Mouse (Mus musculus) intestine, embryonic 16.5 days (tissue): Measurements from ENCODE around the gene Camp. TPM values are rescaled to one million over a fixed set of nuclear protein-coding genes. Genes with fewer than 3 reads are reported as not detected.

ENCODE experiments used
- ATAC-seq: fragments of 200-750 bp; cut with Nextera tagmentation; 2 replicates; pipeline ENCODE4 v1.8.0; 2017; ENCODE audit warnings: moderate TSS enrichment, moderate library complexity
- H3K27ac ChIP-seq: fragments of 300-500 bp; sonication (generic); 2 replicates; pipeline ENCODE4 v1.5.1; 2014; ENCODE audit warnings: mild to moderate bottlenecking, low read length
- H3K27me3 ChIP-seq: fragments of 300-500 bp; sonication (generic); replicated peaks from 2 replicates; pipeline ENCODE4 v1.6.1; 2014; ENCODE audit warnings: low read length, control low read depth, mixed read lengths; ENCODE audit not compliant: control insufficient read depth, insufficient read depth
- H3K36me3 ChIP-seq: fragments of 300-500 bp; sonication (generic); 2 replicates; pipeline ENCODE4 v1.6.1; 2014; ENCODE audit warnings: low read length, control low read depth; ENCODE audit not compliant: control insufficient read depth, insufficient read depth
- H3K4me1 ChIP-seq: fragments of 300-500 bp; sonication (generic); 2 replicates; pipeline ENCODE4 v1.6.1; 2014; ENCODE audit warnings: low read length, control low read depth, mixed read lengths; ENCODE audit not compliant: control insufficient read depth, insufficient read depth
- H3K4me2 ChIP-seq: fragments of 300-500 bp; sonication (generic); 2 replicates; pipeline ENCODE4 v1.6.1; 2014; ENCODE audit warnings: low read depth, low read length, control low read depth
- H3K4me3 ChIP-seq: fragments of 300-500 bp; sonication (generic); 2 replicates; pipeline ENCODE4 v1.5.1; 2014; ENCODE audit warnings: mild to moderate bottlenecking, low read length
- H3K9ac ChIP-seq: fragments of 300-500 bp; sonication (generic); 2 replicates; pipeline ENCODE4 v1.6.1; 2014; ENCODE audit warnings: low read depth, low read length
- H3K9me3 ChIP-seq: fragments of 300-500 bp; sonication (generic); 2 replicates; pipeline ENCODE4 v1.6.1; 2016; ENCODE audit warnings: low read length, control low read depth; ENCODE audit not compliant: control insufficient read depth
- WGBS: fragments of 180-500 bp; shearing (Covaris S2); extraction: QIAGEN DNeasy Blood & Tissue Kit; methylation state at CpG from one replicate; pipeline ENCODE4 v1.1.7; 2014; 5-methylcytosine and 5-hydroxymethylcytosine counted together
- polyA plus RNA-seq: library from polyadenylated mRNA; unstranded; fragments of >200 nt; fragmentation: Nextera tagmentation; extraction: Ambion mirVana; gene quantifications from 2 replicates; pipeline ENCODE4 v1.2.1, GENCODE M21; 2015

Gene Camp
- 1.9 and 3.5 TPM in 2 replicates for polyA plus RNA-seq

- H3K36me3 ChIP-seq = no peaks in the 10 kb centered on the region
- H3K4me1 ChIP-seq = no peaks in the 10 kb centered on the region; the same call in 1 of the 2 replicates
- H3K4me2 ChIP-seq = no peak within 1 kb of the TSS
- WGBS = 47% methylated on average over 6 of the region's 6 CpGs
- no peaks in the 10 kb centered on the region for H3K27me3 ChIP-seq
- H3K9me3 ChIP-seq = no peaks in the 10 kb centered on the region
- H3K4me3 ChIP-seq = no peak within 1 kb of the TSS
- ATAC-seq = peak; percentile 38
- H3K9ac ChIP-seq = no peak within 1 kb of the TSS
- no peak within 1 kb of the TSS for H3K27ac ChIP-seq
Measured at GRCm38 (mm10) chr9:109849312-109849758, at the start of gene Camp. Camp (minus strand) TSS chr9:109849617.

GRCm38 (mm10) chr9:109898027-109898426 lies 48.6 kb upstream of the Camp start:
- Histone ChIP-seq H3K9ac (no peak overlapping the region), H3K4me1 (peaks cover 22% of the 10 kb centered on the region), H3K36me3 (peaks cover 6% of the 10 kb centered on the region; the same call in 1 of the 2 replicates), H3K9me3 (no peaks in the 10 kb centered on the region), H3K4me3 (no peak overlapping the region), H3K4me2 (no peak overlapping the region), H3K27me3 (no peaks in the 10 kb centered on the region), H3K27ac (no peak overlapping the region)
- no peak for ATAC-seq
- 37% methylated on average over 2 of the region's 2 CpGs for whole genome bisulfite sequencing

GRCm38 (mm10) chr9:109896253-109897150 lies 47.1 kb upstream of the Camp start:
- Histone ChIP-seq H3K4me3 (no peak overlapping the region), H3K27ac (peak overlapping the region; percentile 66; the same call in 1 of the 2 replicates), H3K4me1 (peaks cover 22% of the 10 kb centered on the region), H3K36me3 (peaks cover 15% of the 10 kb centered on the region), H3K27me3 (no peaks in the 10 kb centered on the region), H3K4me2 (no peak overlapping the region), H3K9ac (no peak overlapping the region), H3K9me3 (no peaks in the 10 kb centered on the region)
- WGBS = 76% methylated on average over 8 of the region's 8 CpGs
- ATAC-seq = no peak

- Histone ChIP-seq H3K4me1 (peaks cover 22% of the 10 kb centered on the region), H3K27ac (peak overlapping the region; percentile 66; the same call in 1 of the 2 replicates), H3K9ac (no peak overlapping the region), H3K36me3 (peaks cover 22% of the 10 kb centered on the region), H3K27me3 (no peaks in the 10 kb centered on the region), H3K9me3 (no peaks in the 10 kb centered on the region), H3K4me2 (no peak overlapping the region; the same call in 1 of the 2 replicates), H3K4me3 (no peak overlapping the region)
- 58% methylated on average over 6 of the region's 6 CpGs for WGBS
- ATAC-seq = peak; percentile 84
Measured at GRCm38 (mm10) chr9:109895593-109895992, 46.2 kb upstream of the Camp start.

- Histone ChIP-seq H3K4me3 (no peak overlapping the region), H3K27ac (peak overlapping the region; percentile 81), H3K36me3 (peaks cover 31% of the 10 kb centered on the region), H3K9me3 (no peaks in the 10 kb centered on the region), H3K4me1 (peaks cover 21% of the 10 kb centered on the region), H3K9ac (peak overlapping the region; percentile 31; the same call in 1 of the 2 replicates), H3K4me2 (no peak overlapping the region), H3K27me3 (no peaks in the 10 kb centered on the region)
- WGBS = 27% methylated on average over 6 of the region's 6 CpGs
- peak; percentile 69 for ATAC-seq
Measured at GRCm38 (mm10) chr9:109894413-109895090, 45.1 kb upstream of the Camp start.

- Histone ChIP-seq H3K9me3 (no peaks in the 10 kb centered on the region), H3K27ac (no peak overlapping the region), H3K9ac (no peak overlapping the region), H3K4me1 (peaks cover 16% of the 10 kb centered on the region), H3K4me3 (no peak overlapping the region), H3K36me3 (peaks cover 39% of the 10 kb centered on the region), H3K27me3 (no peaks in the 10 kb centered on the region), H3K4me2 (no peak overlapping the region)
- ATAC-seq = no peak
- WGBS = 57% methylated on average over 5 of the region's 5 CpGs
Measured at GRCm38 (mm10) chr9:109892651-109893250, 43.3 kb upstream of the Camp start.

GRCm38 (mm10) chr9:109891501-109891900 lies 42.1 kb upstream of the Camp start:
- H3K27ac ChIP-seq = no peak overlapping the region
- no peak for ATAC-seq
- no peaks in the 10 kb centered on the region for H3K9me3 ChIP-seq
- no peak overlapping the region for H3K9ac ChIP-seq
- H3K27me3 ChIP-seq = no peaks in the 10 kb centered on the region
- no peak overlapping the region for H3K4me2 ChIP-seq
- peaks cover 11% of the 10 kb centered on the region for H3K4me1 ChIP-seq
- H3K4me3 ChIP-seq = no peak overlapping the region
- WGBS = 90% methylated on average over 8 of the region's 8 CpGs
- peaks cover 45% of the 10 kb centered on the region for H3K36me3 ChIP-seq

GRCm38 (mm10) chr9:109887321-109887720 lies 37.9 kb upstream of the Camp start:
- Histone ChIP-seq H3K9me3 (no peaks in the 10 kb centered on the region), H3K27me3 (no peaks in the 10 kb centered on the region), H3K4me3 (no peak overlapping the region), H3K27ac (no peak overlapping the region), H3K36me3 (peaks cover 57% of the 10 kb centered on the region), H3K9ac (no peak overlapping the region), H3K4me1 (0 out of 2 replicates have a peak, but pooled peaks cover 3% of the 10 kb centered on the region), H3K4me2 (no peak overlapping the region)
- ATAC-seq = no peak
- WGBS = 87% methylated on average over 5 of the region's 5 CpGs

GRCm38 (mm10) chr9:109886259-109886658 lies 36.8 kb upstream of the Camp start:
- H3K36me3 ChIP-seq = peaks cover 50% of the 10 kb centered on the region
- ATAC-seq = peak; percentile 93
- H3K4me2 ChIP-seq = no peak overlapping the region
- 0 out of 2 replicates have a peak, but pooled peaks cover 3% of the 10 kb centered on the region for H3K4me1 ChIP-seq
- 49% methylated on average over 4 of the region's 4 CpGs for WGBS
- H3K27ac ChIP-seq = peak overlapping the region; percentile 71
- no peak overlapping the region for H3K9ac ChIP-seq
- H3K4me3 ChIP-seq = no peak overlapping the region
- no peaks in the 10 kb centered on the region for H3K9me3 ChIP-seq
- no peaks in the 10 kb centered on the region for H3K27me3 ChIP-seq
